Mouse (Mus musculus) urinary bladder, postnatal 0 days (tissue): Measurements from ENCODE around the gene Lpcat1. TPM values are rescaled to one million over a fixed set of nuclear protein-coding genes. Genes with fewer than 3 reads are reported as not detected.

ENCODE experiments used
- polyA plus RNA-seq: library from polyadenylated mRNA; unstranded; fragments of >200 nt; fragmentation: Nextera tagmentation; extraction: Ambion mirVana; gene quantifications from 2 replicates; pipeline ENCODE4 v1.2.1, GENCODE M21; 2015

The Lpcat1 gene
- polyA plus RNA-seq: 10.1 and 10.2 TPM in 2 replicates

DNA sequence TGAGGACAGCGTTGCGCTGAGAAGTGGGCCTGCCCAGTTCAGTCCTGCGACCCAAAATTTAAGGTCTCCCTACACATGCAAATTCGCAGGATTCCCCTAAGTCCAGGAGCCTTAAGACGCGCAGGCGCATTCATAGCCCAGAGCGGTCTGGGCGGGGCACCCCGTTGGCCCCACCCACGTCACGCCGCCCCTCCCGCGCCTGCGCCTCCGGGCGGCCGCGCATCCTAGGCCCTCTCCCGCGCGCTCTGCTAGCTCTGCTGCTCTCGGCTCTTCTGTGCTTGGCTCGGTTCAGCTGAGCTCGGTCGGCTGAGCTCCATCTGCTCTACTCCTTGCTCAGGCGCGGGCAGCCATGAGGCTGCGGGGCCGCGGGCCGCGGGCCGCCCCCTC is at the start of gene Lpcat1:
Gene Lpcat1, plus strand, starts transcription at position 164 of the 387 bp plus-strand sequence.

DNA sequence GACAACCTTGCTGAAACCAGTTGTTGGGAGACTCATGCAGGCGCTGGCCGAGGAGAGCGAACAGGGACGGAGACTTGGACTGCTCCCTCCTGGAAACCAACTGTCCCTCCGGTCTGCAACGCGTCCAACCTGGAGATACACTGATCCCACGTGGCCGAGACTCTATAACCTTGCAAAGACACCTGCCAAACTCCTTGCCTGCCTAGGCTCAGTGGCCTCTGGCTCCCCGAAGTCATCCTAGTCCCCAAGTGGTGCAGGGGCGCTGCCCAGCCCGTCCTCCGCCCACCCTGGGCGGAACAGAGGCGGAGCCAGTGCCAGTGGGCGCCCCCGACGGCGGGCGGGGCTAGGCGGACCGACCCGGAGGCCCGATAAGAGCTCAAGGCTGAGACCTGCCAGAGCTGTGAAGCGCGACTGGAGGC is 69.4 kb downstream of the Lpcat1 start, which contains the start of gene Slc6a3:
Gene Slc6a3, plus strand, starts transcription at position 345 of the 419 bp plus-strand sequence.

Other genes starting within 250 kb of the Lpcat1 start
- not detected in 2 replicates for gene Irx4, start 206.7 kb upstream of the Lpcat1 start, polyA plus RNA-seq
- gene Mrpl36, start 138.7 kb upstream of the Lpcat1 start, polyA plus RNA-seq: 107 and 117 TPM in 2 replicates
- gene Ndufs6, start 138.7 kb upstream of the Lpcat1 start, polyA plus RNA-seq: 390 and 418 TPM in 2 replicates
- 0.06 TPM in 1 of 2 replicates, not detected in the other for gene Slc6a3, start 69.5 kb downstream of the Lpcat1 start, polyA plus RNA-seq
- gene Clptm1l, start 136.8 kb downstream of the Lpcat1 start, polyA plus RNA-seq: 94.2 and 107 TPM in 2 replicates
- gene Tert, start 159.7 kb downstream of the Lpcat1 start, polyA plus RNA-seq: 0.96 and 0.99 TPM in 2 replicates
- gene Slc6a18, start 210.8 kb downstream of the Lpcat1 start, polyA plus RNA-seq: 0.34 and 0.99 TPM in 2 replicates
- 0.10 and 0.12 TPM in 2 replicates for gene Slc6a19, start 237.7 kb downstream of the Lpcat1 start, polyA plus RNA-seq